Comparison of ENCODE assay signal across 20 mouse cellular contexts in genomic region chr2:69035457-69035856, GRCm38 (mm10).
DNase-seq lines count a peak whose midpoint lies in the region; ATAC-seq lines count a peak whose summit lies in the region.
"Had no signal": no experiment of that assay in that cellular context is flagged by ENCODE, and none has a peak within 500 bp of the region (broad histone marks: within the 10 kb centered on the region; RNA-seq: fewer than 3 reads in every experiment).

No protein-coding gene starts in this region.

- no peak overlapping the region for H3K4me2 ChIP-seq in hindbrain, embryonic 11.5 days (replicated peaks; ENCODE audit: low read depth, low read length)
- no peak overlapping the region for H3K4me2 ChIP-seq in hindbrain, embryonic 16.5 days (ENCODE audit: low read length)
- H3K4me2 ChIP-seq: embryonic facial prominence, embryonic 13.5 days; forebrain, embryonic 12.5 days; heart, embryonic 12.5 days; hindbrain, embryonic 14.5 days had no signal

- no peaks in the 10 kb centered on the region for H3K4me1 ChIP-seq in hindbrain, embryonic 11.5 days (replicated peaks; ENCODE audit: control insufficient read depth, insufficient read depth, low read length)
- H3K4me1 ChIP-seq in hindbrain, embryonic 16.5 days (ENCODE audit: control insufficient read depth, insufficient read depth, low read depth, low read length) = 0 out of 2 replicates have a peak, but pooled peaks cover 4% of the 10 kb centered on the region

- DNase-seq in hindbrain, embryonic 11.5 days (ENCODE audit: low spot score) = no peak
- peak; percentile 21 for DNase-seq in retina, postnatal 1 day
- no peak for DNase-seq in retina, embryonic 14.5 days (ENCODE audit: low spot score)
- DNase-seq in embryo, embryonic 10.5 days (ENCODE audit: low spot score) = peak; percentile 60
- DNase-seq in gastrocnemius, postnatal 10 days = no peak
- DNase-seq in left cerebral cortex, postnatal 4 days = no peak
- DNase-seq: adrenal gland, postnatal 14 days; cerebellum, adult 18-20 months; cerebellum, adult 9-11 months; cerebellum, postnatal 36 days; gastrocnemius, postnatal 14 days; heart, postnatal 36 days had no signal

- WGBS in hindbrain, embryonic 11.5 days = 19% methylated on average over 4 of the region's 4 CpGs
- 13% methylated on average over 4 of the region's 4 CpGs for WGBS in hindbrain, embryonic 16.5 days

- H3K36me3 ChIP-seq in hindbrain, embryonic 11.5 days (ENCODE audit: control insufficient read depth, insufficient read depth, low read length) = no peaks in the 10 kb centered on the region
- H3K36me3 ChIP-seq in hindbrain, embryonic 16.5 days (ENCODE audit: control insufficient read depth, insufficient read depth, low read length) = no peaks in the 10 kb centered on the region
- H3K36me3 ChIP-seq: embryonic facial prominence, embryonic 13.5 days; forebrain, embryonic 12.5 days; heart, embryonic 12.5 days had no signal

- H3K27me3 ChIP-seq in hindbrain, embryonic 11.5 days (ENCODE audit: control insufficient read depth, insufficient read depth, low read length) = no peaks in the 10 kb centered on the region
- H3K27me3 ChIP-seq in hindbrain, embryonic 16.5 days (replicated peaks; ENCODE audit: control insufficient read depth, insufficient read depth, low read length) = no peaks in the 10 kb centered on the region
- H3K27me3 ChIP-seq: CH12.LX; embryonic facial prominence, embryonic 13.5 days; forebrain, embryonic 12.5 days; heart, embryonic 12.5 days had no signal

- intact Hi-C loops in left cerebral cortex, postnatal 4 days (cut with DNase I) = no loop called here

- H3K9ac ChIP-seq in hindbrain, embryonic 11.5 days (ENCODE audit: low read depth, low read length) = no peak overlapping the region
- no peak overlapping the region for H3K9ac ChIP-seq in hindbrain, embryonic 16.5 days (ENCODE audit: low read depth, low read length)
- H3K9ac ChIP-seq: embryonic facial prominence, embryonic 13.5 days; forebrain, embryonic 12.5 days; heart, embryonic 12.5 days; hindbrain, embryonic 14.5 days had no signal

- H3K27ac ChIP-seq in hindbrain, embryonic 11.5 days (ENCODE audit: low read depth, low read length) = no peak overlapping the region
- H3K27ac ChIP-seq in hindbrain, embryonic 16.5 days (ENCODE audit: low read depth, low read length) = no peak overlapping the region
- H3K27ac ChIP-seq: embryonic facial prominence, embryonic 13.5 days; forebrain, embryonic 12.5 days; hindbrain, embryonic 14.5 days had no signal

- peak; percentile 73 for ATAC-seq in hindbrain, embryonic 11.5 days (ENCODE audit: low FRiP score)
- no peak for ATAC-seq in hindbrain, embryonic 16.5 days
- ATAC-seq: forebrain, embryonic 16.5 days; intestine, embryonic 16.5 days had no signal

- no peaks in the 10 kb centered on the region for H3K9me3 ChIP-seq in hindbrain, embryonic 11.5 days (ENCODE audit: control insufficient read depth, low read length)
- no peaks in the 10 kb centered on the region for H3K9me3 ChIP-seq in hindbrain, embryonic 16.5 days (ENCODE audit: control insufficient read depth, low read length)
- H3K9me3 ChIP-seq: embryonic facial prominence, embryonic 13.5 days; forebrain, embryonic 12.5 days; heart, embryonic 12.5 days had no signal

- H3K4me3 ChIP-seq in hindbrain, embryonic 11.5 days (ENCODE audit: low read depth, low read length) = no peak overlapping the region
- no peak overlapping the region for H3K4me3 ChIP-seq in hindbrain, embryonic 16.5 days (ENCODE audit: low read length)
- H3K4me3 ChIP-seq: embryonic facial prominence, embryonic 13.5 days; forebrain, embryonic 12.5 days; heart, embryonic 12.5 days had no signal

Comparison
In these comparisons a context has a peak if more than half of its experiments do, and no peak if none do; other contexts are left out.
1. DNase-seq: peak in retina, postnatal 1 day (single experiment) and embryo, embryonic 10.5 days (single experiment); none in hindbrain, embryonic 11.5 days (single experiment), retina, embryonic 14.5 days (single experiment), gastrocnemius, postnatal 10 days (single experiment) and left cerebral cortex, postnatal 4 days (single experiment).